Mouse (Mus musculus) layer of hippocampus, adult 9-11 months (tissue): ENCODE data around the gene Gm7271.

Source experiments
- DNase-seq: peaks from one replicate; pipeline ENCODE4 v3.0.0; 2022

Gene Gm7271

DNA sequence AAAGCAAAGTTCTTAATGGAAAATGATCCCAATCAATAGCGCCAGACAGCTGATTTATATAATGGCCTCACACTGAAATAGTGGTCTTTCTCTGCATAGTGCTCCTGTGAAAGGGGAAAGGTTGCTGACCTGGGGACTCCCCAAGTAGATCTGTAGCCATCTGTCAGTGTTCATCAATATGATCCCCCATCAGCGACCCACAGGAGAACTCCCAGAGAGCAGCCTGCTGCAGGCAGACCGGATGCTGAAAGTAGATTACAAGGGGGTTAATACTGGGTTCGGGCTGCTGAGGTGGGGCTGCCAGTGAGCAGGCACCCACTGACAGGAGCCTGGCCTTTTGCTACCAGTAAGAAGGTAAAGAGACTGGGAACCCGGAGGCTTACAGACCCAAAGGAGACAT is at the start of gene Gm7271:
Gm7271 (plus strand) TSS at position 230 of the 400 bp plus-strand sequence.
- no peak for DNase-seq

DNA sequence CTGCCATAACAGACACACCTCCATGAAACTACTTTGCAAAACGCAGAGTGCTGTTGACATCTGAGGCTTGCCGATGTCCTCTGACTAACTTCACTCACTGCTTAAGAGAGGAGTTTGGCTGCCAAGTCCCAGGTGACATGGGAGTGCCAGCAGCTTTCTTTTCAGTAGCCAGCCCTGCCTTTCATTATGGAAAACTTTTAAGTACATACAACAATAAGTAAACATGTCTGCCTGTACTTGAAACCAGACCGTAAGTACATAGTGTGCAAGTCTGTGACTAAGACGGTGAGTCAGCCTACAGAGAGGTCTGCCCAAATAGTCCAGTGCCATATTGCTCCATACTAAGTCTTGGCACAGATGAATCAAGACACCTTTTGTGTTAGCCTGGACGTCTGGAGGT is 46.7 kb upstream of the Gm7271 start:
- no peak for DNase-seq

DNA sequence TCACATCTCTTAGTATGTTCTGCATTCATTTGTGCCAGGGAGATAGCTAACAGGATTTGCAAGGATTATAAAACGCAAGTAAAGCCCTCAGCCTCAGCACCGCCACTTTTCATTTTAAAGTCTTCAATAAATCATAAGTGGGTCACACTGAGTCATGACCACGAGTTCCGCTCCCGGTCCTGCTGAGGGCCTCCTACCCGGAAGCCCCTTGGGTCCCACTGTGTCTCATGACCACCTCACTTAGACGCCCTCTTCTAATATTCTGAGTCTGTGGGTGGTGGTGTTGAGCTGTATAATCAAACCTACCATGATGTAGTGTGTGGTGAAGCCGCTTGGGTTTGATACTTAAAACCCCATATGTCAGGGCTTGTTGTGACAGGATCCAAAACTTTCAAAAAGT is 46.1 kb upstream of the Gm7271 start:
- no peak for DNase-seq

- no peak for DNase-seq
Observed at GRCm38 (mm10) chr5:76441431-76441830, 42.4 kb upstream of the Gm7271 start.

DNA sequence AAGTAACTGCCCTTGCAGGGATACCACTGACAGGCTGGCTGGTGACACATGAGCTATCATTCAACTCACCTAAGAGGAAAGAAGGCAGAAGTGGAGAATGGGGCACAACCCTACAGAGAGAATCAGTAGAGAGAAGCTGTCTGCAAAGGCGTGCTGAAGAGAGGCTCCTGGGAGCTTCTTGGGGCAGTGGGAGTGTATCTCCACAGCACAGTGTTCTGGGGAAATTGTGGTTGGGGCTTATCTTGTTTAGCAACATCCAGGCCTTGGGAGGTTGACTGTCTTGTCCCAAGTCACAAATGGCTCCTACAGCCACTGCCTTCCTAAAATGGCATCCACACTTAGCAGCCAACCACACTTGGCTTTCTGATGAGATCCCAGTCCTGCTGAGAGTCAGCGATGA is 8.9 kb upstream of the Gm7271 start:
- no peak for DNase-seq

DNA sequence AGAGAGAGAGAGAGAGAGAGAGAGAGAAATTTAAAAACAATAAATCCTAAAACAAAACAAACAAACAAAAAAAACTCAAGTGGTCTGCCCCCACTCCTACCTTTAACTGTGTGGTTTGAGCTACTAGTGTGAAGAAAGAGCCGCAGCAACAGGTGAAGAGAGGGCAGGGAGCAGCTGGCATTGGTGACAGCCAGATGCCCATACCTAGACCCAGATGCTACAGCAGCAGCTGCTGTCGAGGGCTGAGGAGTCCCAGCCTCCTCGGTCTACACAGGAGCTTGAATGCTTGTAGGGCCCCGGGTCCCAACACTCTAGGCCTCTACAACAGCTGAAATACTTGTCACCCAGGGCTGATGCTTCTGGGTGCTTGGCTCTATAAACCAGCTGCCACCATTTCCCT is 7.0 kb upstream of the Gm7271 start:
- no peak for DNase-seq

DNA sequence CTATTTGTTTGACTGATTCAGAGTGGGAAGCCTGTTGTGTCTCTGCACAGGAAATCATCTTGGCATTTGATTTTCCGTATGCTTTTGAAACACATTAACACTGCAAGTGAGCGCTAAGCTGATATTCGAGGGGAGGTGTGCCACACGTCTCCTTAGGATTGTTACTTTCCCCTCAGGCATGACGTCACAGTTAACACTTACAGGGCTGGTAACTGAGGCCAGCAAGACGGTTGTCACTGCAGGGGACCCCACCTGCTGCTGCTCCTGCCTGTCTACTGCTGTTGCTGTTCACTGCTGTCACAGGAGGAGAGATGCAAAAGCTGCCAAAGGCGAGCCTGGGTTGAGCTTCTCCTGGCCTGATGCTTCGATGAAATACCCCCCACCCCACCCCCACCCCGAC is 6.1 kb upstream of the Gm7271 start:
- DNase-seq, result no peak

GRCm38 (mm10) chr5:76495126-76495525 is 11.3 kb downstream of the Gm7271 start:
- DNase-seq, result no peak

DNA sequence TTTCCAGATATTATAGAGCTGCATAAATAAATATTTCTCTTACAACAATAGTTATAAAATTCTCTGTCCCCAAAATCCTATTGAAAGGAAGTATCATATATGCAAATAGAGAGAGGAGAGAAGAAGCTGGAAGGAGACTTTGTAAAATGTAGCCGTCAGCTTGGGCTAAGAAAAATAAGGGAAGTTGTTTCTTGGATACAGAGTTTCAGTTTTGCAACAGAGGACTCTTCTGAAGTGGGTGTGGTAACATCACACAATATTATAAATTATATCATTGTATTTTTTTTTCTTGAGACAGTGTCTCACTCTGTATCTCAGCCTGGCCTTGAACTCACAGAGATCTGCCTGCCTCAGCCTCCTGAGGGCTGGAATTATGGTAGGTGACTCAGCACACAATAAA is 38.6 kb downstream of the Gm7271 start:
- no peak for DNase-seq

DNA sequence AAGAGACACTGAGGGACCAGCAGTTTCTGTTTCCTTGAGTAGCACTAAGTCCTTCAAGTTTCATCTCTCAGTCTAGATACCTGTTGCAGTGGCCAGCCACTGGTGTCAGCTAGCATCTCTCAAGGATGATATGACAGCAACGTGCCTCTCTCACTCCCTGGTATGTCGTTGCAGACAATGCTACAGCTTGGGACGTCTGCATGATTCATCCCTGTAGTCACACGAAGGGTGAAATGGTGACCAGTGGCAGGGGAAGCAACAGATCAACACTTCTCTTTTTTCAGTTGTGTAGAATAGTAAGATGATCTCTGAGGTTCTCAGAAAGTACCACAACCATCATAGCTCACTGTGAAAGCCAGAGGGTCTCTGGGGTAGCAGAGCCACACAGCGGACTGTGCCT is 40.8 kb downstream of the Gm7271 start:
- DNase-seq, result no peak

- no peak for DNase-seq
Observed at GRCm38 (mm10) chr5:76525066-76525465, 41.2 kb downstream of the Gm7271 start.

DNA sequence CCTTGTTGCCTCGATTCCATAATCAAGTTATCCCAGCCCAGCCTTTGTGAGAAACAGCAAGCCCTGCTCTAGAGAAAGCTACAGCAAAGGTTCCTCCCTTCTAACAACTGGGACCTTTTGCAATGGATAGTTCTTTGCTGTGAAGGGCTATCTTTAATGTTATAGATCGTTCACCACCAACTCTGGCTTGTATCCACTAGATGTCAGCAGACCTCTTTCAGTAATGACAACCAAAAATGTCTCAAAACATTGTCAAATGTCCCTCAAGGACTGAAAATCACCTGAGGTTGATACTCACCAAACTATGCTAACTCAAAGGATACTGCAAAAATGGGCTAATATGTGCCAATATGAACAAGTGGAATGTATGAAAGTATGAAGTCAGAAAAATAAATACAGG is 42.0 kb downstream of the Gm7271 start:
- DNase-seq, result no peak

DNA sequence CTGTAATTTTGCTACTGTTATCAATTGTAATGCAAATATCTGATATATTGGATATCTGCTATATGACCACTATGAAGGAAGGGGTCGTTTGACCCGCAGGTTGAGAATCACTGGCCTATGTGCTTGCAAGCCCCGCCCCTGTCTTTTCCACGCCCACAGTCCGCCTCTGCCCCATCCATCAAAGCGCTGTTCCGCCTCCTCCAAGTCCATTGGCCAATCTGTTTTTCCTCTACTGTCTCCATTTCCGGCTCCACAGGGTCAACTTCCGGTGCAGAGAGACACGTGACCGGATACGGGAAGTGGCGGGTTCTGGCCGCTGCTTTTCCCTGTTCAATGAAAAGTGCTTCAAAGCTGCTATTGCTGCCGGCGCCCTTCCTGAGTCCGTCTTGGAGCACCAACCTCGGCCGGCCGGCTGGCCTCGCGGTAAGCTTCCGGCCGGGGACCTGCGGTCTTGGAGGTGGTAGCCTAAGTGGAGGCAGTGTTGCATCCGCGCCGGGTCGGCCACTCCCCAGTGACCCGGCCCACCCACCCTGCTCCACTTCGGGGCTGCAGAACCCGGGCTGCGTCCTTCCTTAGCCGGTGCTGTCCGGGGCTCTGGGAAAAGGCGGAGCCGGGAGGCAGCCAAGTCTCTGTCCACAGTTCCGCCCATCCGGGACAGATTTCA is 45.3 kb downstream of the Gm7271 start, which contains the start of gene Exoc1:
Exoc1 (plus strand) TSS at position 272 of the 664 bp plus-strand sequence.
- DNase-seq, result peak; percentile 96

DNA sequence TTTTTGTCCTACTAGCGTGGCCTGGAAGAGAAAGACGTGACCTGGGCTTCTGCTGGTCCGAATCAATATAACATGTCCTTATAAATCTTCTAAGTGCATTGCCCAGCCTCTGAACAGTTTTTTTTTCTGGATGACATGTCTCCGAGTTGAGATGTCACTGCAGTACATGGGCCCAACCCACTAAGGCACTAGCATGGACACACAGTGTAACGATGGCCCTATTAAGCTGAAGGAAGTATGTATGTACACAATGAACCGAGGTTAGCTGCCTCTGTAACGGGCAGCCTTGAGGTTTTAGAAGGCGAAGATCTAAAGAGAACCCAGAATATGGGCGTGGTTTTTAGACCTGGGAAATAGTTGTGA is 45.8 kb downstream of the Gm7271 start:
- no peak for DNase-seq

DNA sequence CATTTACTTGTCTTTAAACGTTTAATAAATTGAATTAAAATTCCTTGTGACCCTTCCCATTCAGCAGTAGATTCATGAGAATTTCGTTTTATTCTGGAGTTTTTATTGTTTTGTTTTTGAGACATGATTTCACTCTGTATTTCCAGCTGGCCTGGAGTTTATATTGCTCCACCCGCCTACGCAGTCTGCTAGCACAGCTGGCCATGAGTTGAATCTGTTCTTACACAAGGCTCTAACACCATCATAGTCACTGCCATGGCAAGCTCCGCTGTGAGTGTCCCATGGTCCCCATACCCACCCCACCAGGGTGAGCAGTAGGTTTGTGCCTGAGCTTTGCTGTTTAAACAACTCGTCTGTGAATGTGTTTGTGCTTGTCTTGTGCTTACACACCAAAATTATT is 49.3 kb downstream of the Gm7271 start:
- peak; percentile 23 for DNase-seq

DNA sequence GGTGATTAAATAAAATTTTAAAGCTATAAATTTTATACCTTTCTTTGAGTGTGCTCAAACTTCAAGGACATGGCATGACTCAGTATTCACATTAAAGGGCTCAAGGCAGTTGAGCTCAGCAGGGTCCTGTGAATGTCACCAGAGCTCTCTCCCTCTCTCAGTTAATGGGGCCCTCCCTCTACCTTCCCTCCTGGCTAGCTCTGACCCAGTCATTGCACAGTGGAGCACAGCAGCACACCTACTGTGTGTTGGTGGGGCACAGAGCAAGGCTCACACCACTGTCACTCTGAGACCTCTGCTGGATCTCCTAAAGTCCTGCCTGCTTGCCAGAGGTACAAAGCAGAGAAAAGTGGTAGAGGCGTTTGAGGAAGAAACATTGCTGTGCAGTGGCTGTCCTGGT is 52.4 kb downstream of the Gm7271 start:
- DNase-seq, result no peak

- DNase-seq, result no peak
Observed at GRCm38 (mm10) chr5:76537578-76537977, 53.7 kb downstream of the Gm7271 start.

DNA sequence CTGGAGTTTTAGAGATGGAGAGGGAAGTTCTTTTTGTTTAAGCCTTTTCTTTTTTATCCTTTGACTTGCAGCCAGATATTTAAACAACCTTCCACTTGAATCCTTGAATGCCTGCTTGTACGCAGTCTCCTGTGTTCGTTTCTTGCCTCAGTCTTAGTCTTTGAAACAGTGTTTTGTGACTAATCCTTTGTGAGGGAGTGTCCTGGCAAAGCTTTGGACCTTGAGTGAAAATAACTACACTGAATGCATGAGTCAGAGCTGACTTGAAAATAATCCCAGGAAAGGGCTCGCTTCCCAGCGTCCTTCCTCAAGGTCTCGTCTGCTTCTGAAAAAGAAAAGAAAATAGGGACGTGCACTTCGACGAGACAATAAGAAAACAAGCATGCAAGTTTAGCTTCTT is 56.3 kb downstream of the Gm7271 start:
- DNase-seq, result peak; percentile 33

DNA sequence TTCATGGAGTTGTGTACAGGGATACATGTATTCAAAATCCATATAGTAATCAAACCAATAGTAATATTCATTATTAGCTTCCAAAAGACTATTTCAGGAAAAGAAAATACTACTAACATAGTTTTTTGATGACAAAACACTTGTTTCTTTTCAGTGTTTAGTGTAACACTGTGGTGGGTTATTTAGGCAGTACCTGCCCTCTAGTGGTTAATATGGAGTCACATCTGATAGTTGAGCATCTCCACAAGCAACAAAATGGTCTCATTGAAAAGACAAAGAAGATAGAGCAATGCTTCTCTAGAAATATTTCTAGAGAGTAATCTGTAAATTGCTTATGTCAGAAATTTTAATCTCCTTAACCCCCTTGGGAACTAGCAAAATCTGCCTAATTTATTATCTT is 57.0 kb downstream of the Gm7271 start:
- no peak for DNase-seq

GRCm38 (mm10) chr5:76543200-76543599 is 59.4 kb downstream of the Gm7271 start:
- no peak for DNase-seq

GRCm38 (mm10) chr5:76550426-76550825 is 66.6 kb downstream of the Gm7271 start:
- DNase-seq, result no peak

DNA sequence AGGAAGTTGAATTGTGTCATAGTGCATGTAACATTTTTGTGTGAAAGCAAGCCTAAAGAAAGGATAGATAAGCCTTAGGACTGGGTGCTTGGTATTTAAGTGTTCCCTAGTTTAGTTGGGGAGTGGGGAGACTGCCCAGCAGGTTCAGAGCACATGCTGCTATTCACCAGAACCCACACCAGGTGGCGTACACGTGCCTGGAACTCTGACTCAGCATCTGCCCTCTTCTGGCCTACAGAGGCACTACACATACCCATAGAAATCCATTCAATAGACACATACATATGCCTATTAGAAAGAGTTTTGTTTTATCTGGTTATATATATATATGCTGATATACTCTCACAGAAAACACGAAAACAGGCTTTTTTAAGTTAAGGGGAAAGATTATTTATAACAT is 81.5 kb downstream of the Gm7271 start:
- peak; percentile 46 for DNase-seq
